Mouse (Mus musculus) ES-E14 (cell line): ENCODE measurements at regions not wholly inside any gene's neighbourhood (a gene's known extent, or its start where the extent isn't known, plus 50 kb on each side); places are given as distances from the start of the nearest gene placed in this dataset.

Source experiments
- DNase-seq: peaks from one replicate; pipeline ENCODE4 v3.0.0-alpha.2; 2013; ENCODE audit warnings: low read depth, low spot score
- H3K27ac ChIP-seq: 2 replicates; pipeline ENCODE4 v1.5.1; 2012; ENCODE audit warnings: low read depth, mild to moderate bottlenecking, low read length, moderate library complexity, mixed read lengths; ENCODE audit not compliant: poor library complexity, insufficient read depth, severe bottlenecking
- H3K36me3 ChIP-seq: 2 replicates; pipeline ENCODE4 v1.6.1; 2012; ENCODE audit warnings: mild to moderate bottlenecking, low read length, moderate library complexity, mixed read lengths; ENCODE audit not compliant: control insufficient read depth, poor library complexity, insufficient read depth, severe bottlenecking
- H3K4me1 ChIP-seq, 2 experiments: fragments of 150-350 bp in 1 of 2; sonication (generic) in 1 of 2; 2 replicates each; pipeline ENCODE4 v1.6.1; 2012; ENCODE audit warnings: low read length in 2 of 2, mild to moderate bottlenecking in 1 of 2, mixed read lengths in 1 of 2; ENCODE audit not compliant: control insufficient read depth in 2 of 2, insufficient read depth in 2 of 2, poor library complexity in 1 of 2
- H3K4me3 ChIP-seq, 2 experiments: fragments of 150-350 bp in 1 of 2; sonication (generic) in 1 of 2; 2 replicates each; pipeline ENCODE4 v1.5.1; 2012; ENCODE audit warnings: low read length in 2 of 2, low read depth in 1 of 2, mild to moderate bottlenecking in 1 of 2, mixed read lengths in 1 of 2; ENCODE audit not compliant: insufficient read depth in 1 of 2, poor library complexity in 1 of 2, severe bottlenecking in 1 of 2
- H3K9ac ChIP-seq: 2 replicates; pipeline ENCODE4 v1.6.1; 2012; ENCODE audit warnings: low read depth, mild to moderate bottlenecking, low read length, mixed read lengths; ENCODE audit not compliant: poor library complexity, insufficient read depth, severe bottlenecking
- H3K9me3 ChIP-seq: fragments of 150-350 bp; sonication (generic); 2 replicates; pipeline ENCODE4 v1.6.1; 2012; ENCODE audit warnings: low read depth, mild to moderate bottlenecking, low read length; ENCODE audit not compliant: control insufficient read depth, insufficient read depth
- CHD2 ChIP-seq: IDR thresholded peaks from 2 replicates; pipeline ENCODE4 v1.6.1; 2014; ENCODE audit warnings: mild to moderate bottlenecking, low read depth, low read length, inconsistent platforms
- HCFC1 ChIP-seq: IDR thresholded peaks from 2 replicates; pipeline ENCODE4 v1.6.1; 2012; ENCODE audit warnings: low read length, inconsistent platforms, borderline replicate concordance; ENCODE audit not compliant: insufficient read depth
- MAFK ChIP-seq: IDR thresholded peaks from 2 replicates; pipeline ENCODE4 v1.6.1; 2014; ENCODE audit warnings: mild to moderate bottlenecking, low read depth, low read length, inconsistent platforms; ENCODE audit not compliant: insufficient read depth
- ZC3H11A ChIP-seq: IDR thresholded peaks from 2 replicates; pipeline ENCODE4 v1.6.1; 2012; ENCODE audit warnings: low read depth, mild to moderate bottlenecking, inconsistent platforms, low read length, borderline replicate concordance
- ZNF384 ChIP-seq: IDR thresholded peaks from 2 replicates; pipeline ENCODE4 v1.6.1; 2012; ENCODE audit warnings: low read depth, low read length, inconsistent platforms
- in situ Hi-C, 2 experiments: fragments of 600-800 bp; cut with MboI; formaldehyde crosslinking; loops; one replicate each; pipeline ENCODE4 v1.15.1; 2025; ENCODE audit warnings: low sequenced_read_pairs in 2 of 2, inconsistent platforms in 1 of 2; ENCODE audit not compliant: unreplicated experiment in 2 of 2

- in situ Hi-C loops, result no loop called here
- Histone ChIP-seq H3K27ac (no peak overlapping the region), H3K4me1 (no peaks in the 10 kb centered on the region), H3K4me3 (no peak overlapping the region), H3K9me3 (peaks cover 6% of the 10 kb centered on the region; the same call in 1 of the 2 replicates), H3K36me3 (no peaks in the 10 kb centered on the region), H3K9ac (no peak overlapping the region)
- TF ChIP-seq MAFK (no peak), ZNF384 (no peak), CHD2 (no peak), HCFC1 (no peak), ZC3H11A (no peak)
- no peak for DNase-seq
Measured at GRCm38 (mm10) chr6:13523463-13524202, 84.3 kb downstream of the Tmem168 start.

- Histone ChIP-seq H3K4me3 (no peak overlapping the region), H3K4me1 (no peaks in the 10 kb centered on the region), H3K9ac (no peak overlapping the region), H3K9me3 (no peaks in the 10 kb centered on the region), H3K27ac (no peak overlapping the region), H3K36me3 (no peaks in the 10 kb centered on the region)
- in situ Hi-C loops, result no loop called here
- no peak for TF ChIP-seq HCFC1
- TF ChIP-seq CHD2, result no peak
- no peak for TF ChIP-seq ZNF384
- TF ChIP-seq ZC3H11A, result no peak
- no peak for TF ChIP-seq MAFK
- DNase-seq, result no peak
Measured at GRCm38 (mm10) chr6:13514126-13514525, 93.8 kb downstream of the Tmem168 start.

DNA sequence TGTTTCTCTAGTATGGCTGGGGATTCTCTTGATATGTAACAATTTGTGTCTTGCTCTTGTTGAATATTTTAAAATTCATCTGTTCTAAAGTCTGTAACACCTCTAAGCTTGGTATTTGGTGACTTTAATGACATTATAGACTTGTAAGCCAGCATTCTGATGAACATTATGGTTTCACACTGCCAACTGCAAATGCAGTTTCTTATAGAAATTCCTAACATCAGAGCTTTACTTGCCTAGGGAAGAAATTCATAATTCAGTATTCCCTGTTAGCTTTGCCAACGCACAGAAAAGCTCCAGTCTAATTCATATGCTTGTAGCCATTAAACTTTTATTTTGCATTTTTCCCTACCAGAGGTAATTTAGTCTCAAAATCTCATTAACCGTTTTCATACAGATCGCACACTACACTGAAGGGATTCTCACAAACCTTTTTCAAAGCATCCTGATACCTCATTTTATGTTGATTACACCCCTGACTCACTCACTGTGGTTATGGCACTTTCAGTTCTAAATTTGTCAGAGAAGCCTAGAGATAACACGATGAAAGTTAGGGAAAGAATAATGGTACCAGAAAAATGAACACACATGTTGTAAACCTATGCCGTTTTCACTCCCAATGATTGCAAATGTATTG lies 131.3 kb downstream of the Tmem168 start:
- DNase-seq, result no peak
- Histone ChIP-seq H3K36me3 (no peaks in the 10 kb centered on the region), H3K4me1 (no peaks in the 10 kb centered on the region), H3K27ac (no peak overlapping the region), H3K9me3 (no peaks in the 10 kb centered on the region), H3K9ac (no peak overlapping the region), H3K4me3 (no peak overlapping the region)
- in situ Hi-C loops, result no loop called here
- no peak for TF ChIP-seq CHD2
- TF ChIP-seq HCFC1, result no peak
- TF ChIP-seq MAFK, result no peak
- TF ChIP-seq ZNF384, result no peak
- no peak for TF ChIP-seq ZC3H11A

DNA sequence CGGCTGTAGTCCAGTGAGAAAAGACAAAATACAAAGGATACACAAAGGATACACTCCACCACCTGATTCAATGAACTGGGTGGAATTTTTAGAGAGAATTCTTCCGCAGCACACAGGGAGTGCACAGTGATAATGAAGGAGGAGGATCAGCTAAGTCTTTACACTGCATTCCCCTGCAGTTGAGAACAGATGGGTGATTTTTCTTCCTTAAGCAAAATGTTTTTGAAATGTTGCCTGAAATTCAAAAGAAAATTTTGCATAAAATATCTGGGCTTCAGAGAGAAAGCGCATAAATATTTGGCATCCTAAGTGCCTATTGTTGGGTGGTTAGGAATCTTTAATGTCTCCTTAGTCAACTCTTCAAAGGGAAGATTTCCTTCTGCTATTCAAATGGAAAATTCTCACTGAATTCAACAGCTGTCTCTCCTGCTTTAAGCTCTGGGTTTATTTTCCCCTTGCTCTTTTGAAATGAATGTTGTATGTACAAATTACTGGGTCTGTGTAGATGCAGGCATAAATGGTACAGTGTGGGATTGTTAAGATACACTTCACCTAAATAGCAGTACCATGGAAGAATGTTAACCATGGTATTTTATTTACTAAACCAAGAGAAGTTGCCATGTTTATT lies 158.6 kb downstream of the Tmem168 start:
- Histone ChIP-seq H3K36me3 (no peaks in the 10 kb centered on the region), H3K4me3 (no peak overlapping the region), H3K4me1 (no peaks in the 10 kb centered on the region), H3K9ac (no peak overlapping the region), H3K27ac (no peak overlapping the region), H3K9me3 (no peaks in the 10 kb centered on the region)
- DNase-seq, result no peak
- TF ChIP-seq CHD2 (no peak), MAFK (no peak), ZC3H11A (no peak), ZNF384 (no peak), HCFC1 (no peak)
- in situ Hi-C loops, result no loop called here

- peak; percentile 17 for DNase-seq
- TF ChIP-seq ZC3H11A (peak; percentile 52; the same call in 1 of the 2 replicates), HCFC1 (no peak)
- Histone ChIP-seq H3K9me3 (no peaks in the 10 kb centered on the region), H3K4me1 (no peaks in the 10 kb centered on the region), H3K36me3 (no peaks in the 10 kb centered on the region), H3K4me3 (no peak overlapping the region), H3K27ac (no peak overlapping the region), H3K9ac (no peak overlapping the region)
- in situ Hi-C loops, result no loop called here
Measured at GRCm38 (mm10) chr6:13413768-13414167, 189.0 kb upstream of the Vwde start.
